ENCODE assay signal across 8 mouse cellular contexts in the genomic region with DNA sequence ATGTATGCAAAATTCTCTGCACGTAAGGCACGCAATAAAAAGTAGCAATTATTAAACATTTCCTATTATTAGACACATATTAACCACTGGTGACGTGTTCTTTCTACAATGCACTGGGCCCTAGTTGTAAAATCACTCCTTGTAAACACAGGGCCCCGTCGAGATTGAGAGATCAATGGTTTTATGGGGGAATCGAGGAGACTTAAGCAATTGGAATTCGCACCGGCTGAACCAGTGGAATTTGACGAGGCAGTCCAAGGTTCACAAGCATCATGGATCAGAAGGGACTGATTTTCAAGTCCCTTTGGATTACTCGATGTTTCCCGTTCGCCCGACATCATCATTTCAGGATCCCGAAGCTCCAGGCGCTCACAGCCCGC. TPM values are rescaled to one million over a fixed set of nuclear protein-coding genes. Genes with fewer than 3 reads are reported as not detected.
DNase-seq lines count a peak whose midpoint lies in the region; ATAC-seq lines count a peak whose summit lies in the region.

No protein-coding gene starts in this region.

- H3K4me2 ChIP-seq in lung, embryonic 15.5 days = peak overlapping the region; percentile 61
- H3K4me2 ChIP-seq in neural tube, embryonic 15.5 days = peak overlapping the region; percentile 79

- no peaks in the 10 kb centered on the region for H3K27me3 ChIP-seq in lung, embryonic 15.5 days
- no peaks in the 10 kb centered on the region for H3K27me3 ChIP-seq in forebrain, embryonic 10.5 days (ENCODE audit: poor library complexity, severe bottlenecking)
- H3K27me3 ChIP-seq in limb, embryonic 10.5 days (ENCODE audit: low read depth, poor library complexity, severe bottlenecking) = no peaks in the 10 kb centered on the region
- H3K27me3 ChIP-seq in neural tube, embryonic 15.5 days (replicated peaks) = no peaks in the 10 kb centered on the region

- no peak for ATAC-seq in lung, embryonic 15.5 days (ENCODE audit: borderline replicate concordance, extremely low read depth, low FRiP score, low TSS enrichment)
- peak; percentile 7; the same call in 1 of the 2 replicates for ATAC-seq in neural tube, embryonic 15.5 days (ENCODE audit: low FRiP score)

- H3K27ac ChIP-seq in lung, embryonic 15.5 days = peak overlapping the region; percentile 37; the same call in 1 of the 2 replicates
- H3K27ac ChIP-seq in forebrain, embryonic 10.5 days = peak overlapping the region; percentile 92
- peak overlapping the region; percentile 89 for H3K27ac ChIP-seq in limb, embryonic 10.5 days
- peak overlapping the region; percentile 90 for H3K27ac ChIP-seq in neural tube, embryonic 15.5 days (replicated peaks)

- H3K4me3 ChIP-seq in lung, embryonic 15.5 days = peak overlapping the region; percentile 61
- peak overlapping the region; percentile 86 for H3K4me3 ChIP-seq in forebrain, embryonic 10.5 days
- peak overlapping the region; percentile 83 for H3K4me3 ChIP-seq in limb, embryonic 10.5 days
- H3K4me3 ChIP-seq in neural tube, embryonic 15.5 days (replicated peaks) = peak overlapping the region; percentile 87

- H3K9ac ChIP-seq in lung, embryonic 15.5 days = peak overlapping the region; percentile 53
- peak overlapping the region; percentile 74 for H3K9ac ChIP-seq in neural tube, embryonic 15.5 days (replicated peaks)

- H3K4me1 ChIP-seq in lung, embryonic 15.5 days = peaks cover 21% of the 10 kb centered on the region
- H3K4me1 ChIP-seq in forebrain, embryonic 10.5 days = peaks cover 30% of the 10 kb centered on the region
- peaks cover 21% of the 10 kb centered on the region for H3K4me1 ChIP-seq in limb, embryonic 10.5 days
- peaks cover 37% of the 10 kb centered on the region for H3K4me1 ChIP-seq in neural tube, embryonic 15.5 days

- no peak for DNase-seq in lung, postnatal 10 days
- DNase-seq in forebrain, embryonic 10.5 days (ENCODE audit: extremely low spot score, low spot score) = no peak
- no peak for DNase-seq in limb, embryonic 10.5 days (ENCODE audit: low spot score)
- no peak for DNase-seq in embryo, embryonic 10.5 days (ENCODE audit: low spot score)
- DNase-seq in MN1 (ENCODE audit: low spot score) = no peak
- DNase-seq in frontal cortex, postnatal 10 days (ENCODE audit: low spot score in 2 of 2) = no peak

- no peaks in the 10 kb centered on the region; the same call in 1 of the 2 replicates for H3K9me3 ChIP-seq in lung, embryonic 15.5 days
- peaks cover 8% of the 10 kb centered on the region; the same call in 1 of the 2 replicates for H3K9me3 ChIP-seq in forebrain, embryonic 10.5 days
- no peaks in the 10 kb centered on the region; the same call in 1 of the 2 replicates for H3K9me3 ChIP-seq in limb, embryonic 10.5 days (replicated peaks)
- no peaks in the 10 kb centered on the region for H3K9me3 ChIP-seq in neural tube, embryonic 15.5 days (replicated peaks)

- peaks cover 5% of the 10 kb centered on the region; the same call in 1 of the 2 replicates for H3K36me3 ChIP-seq in lung, embryonic 15.5 days
- H3K36me3 ChIP-seq in forebrain, embryonic 10.5 days (replicated peaks) = peaks cover 14% of the 10 kb centered on the region
- H3K36me3 ChIP-seq in limb, embryonic 10.5 days = peaks cover 17% of the 10 kb centered on the region
- H3K36me3 ChIP-seq in neural tube, embryonic 15.5 days = peaks cover 3% of the 10 kb centered on the region; the same call in 1 of the 2 replicates

- 42% methylated on average over 16 of the region's 16 CpGs for WGBS in lung, embryonic 15.5 days
- WGBS in forebrain, embryonic 10.5 days = 64% methylated on average over 16 of the region's 16 CpGs
- 59% methylated on average over 16 of the region's 16 CpGs for WGBS in limb, embryonic 10.5 days
- 30% methylated on average over 16 of the region's 16 CpGs for WGBS in neural tube, embryonic 15.5 days

RNA-seq across cellular contexts. Expression of gene Selenoi, which starts 0.5 kb away (rescaled TPM):
- 17.0 and 18.1 TPM in 2 replicates for polyA plus RNA-seq in lung, embryonic 15.5 days (2015; fragmentation: Nextera tagmentation; extraction: Ambion mirVana)
- 22.7 and 23.6 TPM in 2 replicates for polyA plus RNA-seq in forebrain, embryonic 10.5 days (2016; fragmentation: Nextera tagmentation; extraction: Ambion mirVana)
- polyA plus RNA-seq in limb, embryonic 10.5 days (2016; fragmentation: Nextera tagmentation; extraction: Ambion mirVana) = 19.4 TPM in 2 replicates
- polyA plus RNA-seq in neural tube, embryonic 15.5 days (2015; fragmentation: Nextera tagmentation; extraction: Ambion mirVana) = 25.0 and 26.6 TPM in 2 replicates

RNA-seq across cellular contexts. Expression of gene Adgrf3, which starts 26.4 kb away (rescaled TPM):
- 0.22 TPM in 1 of 2 replicates, not detected in the other for polyA plus RNA-seq in lung, embryonic 15.5 days (2015; fragmentation: Nextera tagmentation; extraction: Ambion mirVana)
- not detected in 2 replicates for polyA plus RNA-seq in forebrain, embryonic 10.5 days (2016; fragmentation: Nextera tagmentation; extraction: Ambion mirVana)
- polyA plus RNA-seq in limb, embryonic 10.5 days (2016; fragmentation: Nextera tagmentation; extraction: Ambion mirVana) = not detected in 2 replicates
- polyA plus RNA-seq in neural tube, embryonic 15.5 days (2015; fragmentation: Nextera tagmentation; extraction: Ambion mirVana) = 0.11 TPM in 1 of 2 replicates, not detected in the other

RNA-seq across cellular contexts. Expression of gene Drc1, which starts 49.3 kb away (rescaled TPM):
- 2.7 and 2.8 TPM in 2 replicates for polyA plus RNA-seq in lung, embryonic 15.5 days (2015; fragmentation: Nextera tagmentation; extraction: Ambion mirVana)
- 0.28 and 0.48 TPM in 2 replicates for polyA plus RNA-seq in forebrain, embryonic 10.5 days (2016; fragmentation: Nextera tagmentation; extraction: Ambion mirVana)
- polyA plus RNA-seq in limb, embryonic 10.5 days (2016; fragmentation: Nextera tagmentation; extraction: Ambion mirVana) = 0.28 TPM in 1 of 2 replicates, not detected in the other
- polyA plus RNA-seq in neural tube, embryonic 15.5 days (2015; fragmentation: Nextera tagmentation; extraction: Ambion mirVana) = 4.1 and 7.1 TPM in 2 replicates

Comparison
In these comparisons a context has a peak if more than half of its experiments do, and no peak if none do; other contexts are left out.
1. H3K27ac ChIP-seq: peak in every context shown above with its lines; median percentile 92 in forebrain, embryonic 10.5 days; 90 in neural tube, embryonic 15.5 days; 89 in limb, embryonic 10.5 days; 37 in lung, embryonic 15.5 days.